Mouse (Mus musculus) embryo, embryonic 10.5 days (tissue): ENCODE results near the gene Zfp609.

ENCODE experiments used
- DNase-seq: peaks from one replicate; pipeline ENCODE4 v3.0.0-alpha.2; 2015; ENCODE audit warnings: low spot score

The Zfp609 gene

GRCm38 (mm10) chr9:65759992-65760391 is 67.4 kb downstream of the Zfp609 start:
- DNase-seq = no peak

DNA sequence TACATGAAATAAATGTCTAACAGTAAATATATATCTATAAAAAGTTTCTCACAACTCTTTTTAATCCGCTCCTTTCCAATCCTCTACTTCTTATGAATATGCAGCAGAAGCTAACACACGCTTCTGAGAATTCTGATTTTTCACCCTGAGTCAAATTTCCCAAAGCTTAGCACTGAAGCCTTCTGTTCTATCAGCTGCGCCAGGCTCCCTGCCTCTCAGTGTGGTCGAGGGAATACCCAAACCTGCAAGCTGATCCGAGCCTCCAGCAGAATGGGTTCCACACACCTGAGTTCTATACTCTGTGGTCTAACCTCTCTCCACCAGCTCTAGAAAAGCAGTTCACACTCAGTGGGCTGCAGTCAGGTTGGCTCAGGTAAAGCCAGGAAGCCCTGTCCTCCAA is 68.1 kb downstream of the Zfp609 start:
- no peak for DNase-seq

DNA sequence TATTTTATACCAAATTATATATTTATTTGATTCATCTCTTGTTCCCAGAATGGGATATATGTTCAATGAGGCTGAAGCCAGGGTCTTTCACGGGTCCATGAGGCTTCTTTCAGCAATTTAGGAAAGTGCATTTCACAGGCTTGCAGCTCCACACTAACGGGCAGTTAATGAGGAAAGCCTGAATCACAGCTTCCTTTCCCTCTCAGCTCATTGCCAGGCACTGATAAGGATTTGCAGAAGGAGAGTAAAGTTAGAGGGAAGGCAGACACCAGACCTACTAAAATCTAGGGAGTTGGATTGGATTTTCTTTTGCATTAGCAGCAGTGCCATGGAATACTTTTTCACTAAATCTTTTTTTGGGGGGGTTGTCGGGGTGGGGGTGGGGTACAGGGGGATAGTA is 69.5 kb downstream of the Zfp609 start:
- no peak for DNase-seq

DNA sequence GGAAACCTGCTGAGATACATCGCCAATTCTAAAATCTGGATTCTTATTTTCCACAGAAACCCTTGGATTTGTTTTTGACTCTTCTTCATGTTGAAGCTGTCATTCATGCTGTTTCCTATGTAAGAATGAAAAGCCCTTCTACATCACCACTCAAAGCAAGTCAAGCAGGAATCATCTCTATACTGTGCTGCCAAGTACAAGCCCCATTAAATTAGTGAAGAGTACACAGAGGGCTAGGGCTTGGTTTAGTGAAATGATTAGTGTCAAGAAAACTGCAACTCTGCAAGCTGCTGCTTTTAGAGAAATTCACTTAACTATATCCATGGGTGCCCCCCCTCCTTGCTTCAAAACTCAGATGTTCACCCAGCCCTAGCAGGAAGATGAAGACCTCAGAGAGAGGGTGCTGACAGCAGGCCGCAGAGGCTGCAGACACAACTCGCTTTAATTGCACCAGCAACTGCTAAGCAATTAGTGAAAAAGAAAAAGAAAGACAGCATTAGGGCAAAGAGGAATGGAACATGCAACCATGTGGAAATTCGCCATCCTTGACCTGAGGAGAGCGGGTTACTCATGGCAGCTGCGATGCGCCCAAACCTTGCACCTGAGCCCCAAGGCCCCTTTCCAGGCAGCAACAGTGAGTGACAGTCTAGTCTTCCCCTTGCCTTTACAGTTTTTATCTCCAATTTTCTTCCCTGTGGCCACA is 71.5 kb downstream of the Zfp609 start:
- no peak for DNase-seq

- no peak for DNase-seq
Observed at GRCm38 (mm10) chr9:65755164-65755563, 72.2 kb downstream of the Zfp609 start.

DNA sequence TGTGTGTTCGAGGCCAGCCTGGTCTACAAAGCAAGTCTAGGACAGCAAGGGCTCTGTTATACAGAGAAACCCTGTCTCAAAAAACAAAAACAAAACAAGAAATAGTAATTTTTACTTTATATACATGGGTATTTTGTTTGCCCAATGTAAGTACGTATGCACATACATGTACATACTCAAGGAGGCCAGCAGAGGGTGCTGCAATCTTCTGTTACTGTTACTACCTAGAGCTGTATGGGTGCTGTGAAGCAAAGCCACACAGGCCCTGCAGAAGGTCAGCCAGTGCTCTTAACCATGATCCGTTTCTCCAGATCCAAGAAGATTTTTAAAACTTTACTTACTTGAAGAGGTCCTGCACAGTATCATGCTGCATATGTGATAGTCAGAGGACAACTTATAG is 74.7 kb downstream of the Zfp609 start:
- no peak for DNase-seq

DNA sequence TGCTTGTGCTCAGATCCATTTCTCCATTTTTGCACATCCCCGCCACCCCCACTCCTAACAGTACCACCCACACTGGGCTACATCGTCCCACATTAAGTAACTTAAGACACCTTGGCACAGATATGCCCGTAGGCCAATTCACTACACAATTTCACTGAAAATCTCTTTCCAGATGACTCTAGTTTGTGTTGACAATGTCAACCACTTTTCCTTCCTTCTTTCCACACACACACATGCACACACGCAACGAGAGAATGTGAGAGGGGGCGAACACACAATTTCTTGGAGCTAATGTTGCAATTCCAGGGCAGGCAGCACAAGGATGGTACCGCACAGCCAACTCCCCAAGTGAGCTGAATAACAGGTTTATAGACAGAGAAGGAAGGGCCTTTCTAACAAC is 75.5 kb downstream of the Zfp609 start:
- no peak for DNase-seq

DNA sequence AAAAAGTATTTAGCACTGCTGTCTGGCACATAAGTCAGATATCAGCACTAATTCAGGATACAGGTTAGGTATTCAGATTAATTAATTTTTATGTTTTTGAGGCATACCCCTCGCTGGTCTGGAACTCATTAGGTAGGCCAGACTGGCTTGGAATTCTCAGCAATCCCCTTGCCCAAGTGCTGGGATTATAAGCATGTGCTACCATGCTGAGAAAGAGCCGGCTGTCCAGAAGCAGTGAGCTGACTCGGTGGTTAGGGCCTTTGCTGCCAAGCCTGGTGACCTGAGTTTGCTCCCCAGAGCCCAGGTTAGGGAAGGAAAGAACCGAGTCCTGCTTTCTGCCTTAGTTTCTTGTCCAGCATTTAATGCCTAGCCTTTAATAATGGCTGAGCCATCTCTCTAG is 79.3 kb downstream of the Zfp609 start:
- DNase-seq = peak; percentile 24

DNA sequence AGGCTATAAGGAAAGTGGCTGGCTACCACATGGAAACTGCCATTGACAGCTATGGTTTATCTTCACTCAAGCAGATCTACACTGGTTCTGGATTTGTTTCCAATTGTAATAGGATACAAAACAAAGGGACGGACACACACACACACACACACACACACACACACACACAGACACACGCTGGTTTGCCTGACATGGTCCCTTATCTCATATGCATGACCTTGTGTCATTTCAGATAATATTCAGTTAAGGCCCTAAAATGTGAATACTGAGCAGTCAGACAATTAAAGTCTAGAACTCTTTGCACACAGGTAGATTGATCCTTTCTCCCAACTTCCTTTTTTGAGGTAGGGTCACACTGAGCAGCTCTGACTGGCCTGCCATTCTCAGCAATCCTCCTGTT is 80.9 kb downstream of the Zfp609 start:
- DNase-seq = no peak

- peak; percentile 17 for DNase-seq
Observed at GRCm38 (mm10) chr9:65745456-65745855, 81.9 kb downstream of the Zfp609 start.

GRCm38 (mm10) chr9:65744171-65745082 is 82.9 kb downstream of the Zfp609 start:
- DNase-seq = peak; percentile 81

DNA sequence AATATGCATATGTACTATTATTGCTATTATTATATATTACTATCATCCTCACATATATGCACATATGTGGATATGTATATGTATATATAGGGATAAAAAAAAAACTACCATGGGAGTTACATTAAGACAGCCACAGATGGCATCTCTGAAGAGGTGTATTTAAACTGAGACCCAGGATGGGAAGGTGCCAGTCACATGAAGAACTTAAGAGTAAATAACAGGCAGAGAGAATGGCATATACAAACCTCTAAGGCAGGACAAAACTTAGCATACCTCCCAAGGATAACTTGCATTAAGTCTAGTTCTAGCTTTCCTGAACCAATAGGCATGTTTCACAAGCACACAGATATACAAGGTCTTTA is 83.6 kb downstream of the Zfp609 start:
- no peak for DNase-seq

- no peak for DNase-seq
Observed at GRCm38 (mm10) chr9:65743322-65743721, 84.0 kb downstream of the Zfp609 start.

GRCm38 (mm10) chr9:65742777-65743176 is 84.6 kb downstream of the Zfp609 start:
- DNase-seq = no peak

GRCm38 (mm10) chr9:65741066-65741852 is 86.1 kb downstream of the Zfp609 start:
- no peak for DNase-seq

DNA sequence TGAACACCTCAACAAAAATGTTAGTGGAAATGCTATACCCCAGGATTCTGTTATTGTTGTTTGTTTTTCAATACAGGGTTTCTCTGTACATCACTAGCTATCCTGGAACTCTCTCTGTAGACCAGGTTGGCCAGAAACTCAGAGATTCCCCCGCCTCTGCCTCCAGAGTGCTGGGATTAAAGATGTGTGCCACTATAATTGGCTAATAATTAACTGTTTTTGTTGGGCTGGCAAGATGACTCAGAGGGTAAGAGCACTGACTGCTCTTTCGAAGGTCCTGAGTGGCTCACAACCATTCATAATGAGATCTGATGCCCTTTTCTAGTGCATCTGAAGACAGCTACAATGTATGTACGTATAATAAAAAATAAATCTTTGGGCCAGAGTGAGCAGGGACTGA is 92.4 kb downstream of the Zfp609 start:
- DNase-seq = no peak

GRCm38 (mm10) chr9:65728588-65728987 is 98.8 kb downstream of the Zfp609 start:
- no peak for DNase-seq

DNA sequence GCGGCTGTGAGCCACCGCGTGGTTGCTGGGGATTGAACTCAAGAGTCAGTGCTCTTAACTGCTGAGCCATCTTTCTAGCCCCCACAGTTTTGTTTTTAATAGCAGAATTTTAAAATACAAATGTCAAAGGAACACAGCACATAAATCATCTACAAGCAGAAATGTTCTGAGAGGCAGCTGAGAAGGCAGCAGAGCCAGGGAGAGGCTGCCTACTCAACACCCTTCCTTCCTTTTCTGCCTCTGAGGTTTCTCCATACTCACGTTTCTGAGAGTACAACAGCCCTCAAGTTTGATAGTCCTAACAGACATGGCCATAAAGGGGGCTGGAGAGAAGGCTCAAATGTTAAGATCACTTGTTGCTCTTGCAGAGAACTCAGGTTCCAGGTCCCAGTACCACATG is 99.9 kb downstream of the Zfp609 start:
- DNase-seq = no peak

- DNase-seq = no peak
Observed at GRCm38 (mm10) chr9:65726431-65726830, 100.9 kb downstream of the Zfp609 start.

DNA sequence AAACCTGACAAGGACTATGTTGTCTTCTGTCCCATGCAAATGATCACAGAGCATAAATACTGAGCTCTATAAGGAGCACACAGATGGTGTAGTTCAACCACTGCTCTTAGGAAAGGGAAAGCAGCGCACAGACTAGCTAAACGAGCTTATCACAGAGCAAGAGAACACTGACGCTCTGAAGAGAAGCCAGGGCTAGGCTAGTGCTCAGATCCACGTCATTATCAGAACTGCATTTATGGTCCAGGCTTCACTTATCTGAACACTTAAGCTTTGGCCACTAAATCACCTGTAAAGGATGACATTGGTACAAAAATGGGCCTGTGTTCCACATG is 102.1 kb downstream of the Zfp609 start:
- no peak for DNase-seq

DNA sequence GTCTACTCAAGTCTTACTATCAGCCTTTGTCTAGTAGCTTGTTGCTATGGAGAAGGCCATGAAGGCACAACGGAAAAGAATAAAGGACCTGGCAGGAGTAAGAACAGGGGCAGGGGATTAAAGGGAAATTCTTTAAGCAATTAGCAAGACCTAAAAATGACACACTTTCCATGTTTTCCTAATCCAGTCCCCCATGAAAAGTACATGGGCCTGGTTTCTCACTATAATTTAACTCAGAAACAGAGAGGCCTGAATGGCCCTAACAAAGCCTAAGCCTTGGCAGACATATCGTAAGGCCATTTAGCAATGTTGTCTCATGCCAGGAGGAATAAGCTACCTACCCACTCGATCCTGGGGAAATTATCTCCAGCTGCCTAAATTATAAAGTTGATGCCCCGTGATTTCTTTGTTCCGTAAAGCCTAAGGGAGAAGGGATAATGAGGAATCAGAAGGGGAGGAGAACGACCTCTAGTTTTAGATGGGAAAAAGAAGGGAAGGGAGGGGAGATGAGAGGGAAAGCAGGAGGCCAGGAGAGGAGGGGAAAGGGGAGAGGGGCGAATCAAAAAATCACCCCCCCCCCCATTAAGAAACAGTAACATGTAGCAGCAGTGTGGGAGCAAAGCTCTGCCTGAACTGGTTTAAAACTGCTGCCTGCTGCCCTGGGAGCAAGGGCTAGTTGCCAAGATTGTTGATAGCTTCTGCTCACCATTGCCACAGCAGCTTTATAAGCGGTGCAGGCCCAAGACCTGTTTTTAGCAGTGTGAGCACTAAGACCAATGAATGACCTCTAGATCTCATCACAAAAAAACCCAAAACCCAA is 102.7 kb downstream of the Zfp609 start:
- peak; percentile 39 for DNase-seq

GRCm38 (mm10) chr9:65721161-65721566 is 106.2 kb downstream of the Zfp609 start:
- peak; percentile 33 for DNase-seq
